Mouse (Mus musculus) limb, embryonic 12.5 days (tissue): Measurements from ENCODE around the gene Sh3gl2. TPM values are rescaled to one million over a fixed set of nuclear protein-coding genes. Genes with fewer than 3 reads are reported as not detected.

Experiments used
- ATAC-seq: fragments of 200-750 bp; cut with Nextera tagmentation; 2 replicates; pipeline ENCODE4 v1.8.0; 2017; ENCODE audit warnings: low read depth, moderate TSS enrichment; ENCODE audit not compliant: insufficient number of reproducible peaks, insufficient read depth, low FRiP score, low TSS enrichment
- H3K27ac ChIP-seq: fragments of 300-500 bp; sonication (generic); 2 replicates; pipeline ENCODE4 v1.5.1; 2016; ENCODE audit warnings: mild to moderate bottlenecking, moderate library complexity
- H3K27me3 ChIP-seq: fragments of 300-500 bp; sonication (generic); 2 replicates; pipeline ENCODE4 v1.6.1; 2016; ENCODE audit warnings: mild to moderate bottlenecking, moderate library complexity
- H3K36me3 ChIP-seq: fragments of 300-500 bp; sonication (generic); 2 replicates; pipeline ENCODE4 v1.6.1; 2016; ENCODE audit warnings: mild to moderate bottlenecking, moderate library complexity
- H3K4me1 ChIP-seq: fragments of 300-500 bp; sonication (generic); replicated peaks from 2 replicates; pipeline ENCODE4 v1.6.1; 2016
- H3K4me2 ChIP-seq: fragments of 300-500 bp; sonication (generic); 2 replicates; pipeline ENCODE4 v1.6.1; 2016; ENCODE audit warnings: mild to moderate bottlenecking, moderate library complexity
- H3K4me3 ChIP-seq: fragments of 300-500 bp; sonication (generic); replicated peaks from 2 replicates; pipeline ENCODE4 v1.5.1; 2016; ENCODE audit warnings: mild to moderate bottlenecking
- H3K9ac ChIP-seq: fragments of 300-500 bp; sonication (generic); replicated peaks from 2 replicates; pipeline ENCODE4 v1.6.1; 2016; ENCODE audit warnings: mild to moderate bottlenecking, moderate library complexity
- H3K9me3 ChIP-seq: fragments of 300-500 bp; sonication (generic); 2 replicates; pipeline ENCODE4 v1.6.1; 2016; ENCODE audit warnings: mild to moderate bottlenecking, moderate library complexity
- WGBS: fragments of 180-500 bp; shearing (Covaris S2); methylation state at CpG from one replicate; pipeline ENCODE4 v1.1.7; 2016; 5-methylcytosine and 5-hydroxymethylcytosine counted together
- polyA plus RNA-seq: library from polyadenylated mRNA; unstranded; fragments of >200 nt; fragmentation: Nextera tagmentation; extraction: Ambion mirVana; gene quantifications from 2 replicates; pipeline ENCODE4 v1.2.1, GENCODE M21; 2016

Gene Sh3gl2
- polyA plus RNA-seq, 1 experiment from 2014 or later, result 2.6 TPM

DNA sequence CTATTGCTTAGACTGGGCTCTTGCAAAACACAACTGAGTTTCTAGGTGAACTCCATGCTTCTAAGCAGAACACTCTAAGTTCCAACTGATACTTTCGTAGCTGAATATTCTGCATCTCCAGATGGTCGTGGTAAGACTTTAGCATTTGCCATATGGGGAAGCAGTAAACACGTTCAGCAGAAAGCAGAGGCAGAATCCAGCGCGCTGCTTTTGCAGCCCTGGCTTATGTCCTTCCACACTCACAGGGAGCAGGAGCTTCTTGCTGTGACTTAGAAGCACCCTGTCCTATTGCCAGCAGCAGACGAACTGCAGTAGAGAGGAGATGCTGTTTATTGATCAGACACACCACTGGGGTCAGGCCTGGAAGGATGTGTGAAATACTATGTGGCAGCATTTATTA is 120.5 kb downstream of the Sh3gl2 start:
- Histone ChIP-seq H3K9ac (no peak overlapping the region), H3K27ac (no peak overlapping the region), H3K4me3 (no peak overlapping the region), H3K9me3 (no peaks in the 10 kb centered on the region), H3K4me2 (no peak overlapping the region), H3K27me3 (no peaks in the 10 kb centered on the region), H3K36me3 (no peaks in the 10 kb centered on the region), H3K4me1 (no peaks in the 10 kb centered on the region)
- ATAC-seq, result no peak
- 52% methylated on average over 6 of the region's 6 CpGs for whole genome bisulfite sequencing

DNA sequence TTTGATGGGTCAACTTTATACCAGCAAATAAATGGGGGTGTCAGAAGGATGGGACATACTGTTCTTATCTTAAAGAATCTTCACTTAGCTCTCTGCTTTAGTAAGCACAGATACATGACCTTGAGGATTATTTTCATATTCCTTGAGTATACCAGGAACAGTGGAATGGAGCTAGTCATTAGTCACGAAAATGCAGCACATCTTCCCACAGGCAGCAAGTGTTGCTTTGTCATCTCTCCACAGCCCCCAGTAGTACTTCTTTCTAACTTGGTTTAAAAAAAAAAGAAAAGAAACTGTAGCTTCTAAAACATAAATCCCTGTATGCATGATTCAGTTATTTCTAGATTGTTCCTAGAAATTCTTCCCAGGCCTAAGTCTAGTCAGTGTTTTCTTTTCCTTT is 121.1 kb downstream of the Sh3gl2 start:
- Histone ChIP-seq H3K27me3 (no peaks in the 10 kb centered on the region), H3K27ac (no peak overlapping the region), H3K9ac (no peak overlapping the region), H3K4me3 (no peak overlapping the region), H3K36me3 (no peaks in the 10 kb centered on the region), H3K4me1 (no peaks in the 10 kb centered on the region), H3K9me3 (no peaks in the 10 kb centered on the region), H3K4me2 (no peak overlapping the region)
- no peak for ATAC-seq
- WGBS, result 84% methylated on average over 1 of the region's 1 CpGs

DNA sequence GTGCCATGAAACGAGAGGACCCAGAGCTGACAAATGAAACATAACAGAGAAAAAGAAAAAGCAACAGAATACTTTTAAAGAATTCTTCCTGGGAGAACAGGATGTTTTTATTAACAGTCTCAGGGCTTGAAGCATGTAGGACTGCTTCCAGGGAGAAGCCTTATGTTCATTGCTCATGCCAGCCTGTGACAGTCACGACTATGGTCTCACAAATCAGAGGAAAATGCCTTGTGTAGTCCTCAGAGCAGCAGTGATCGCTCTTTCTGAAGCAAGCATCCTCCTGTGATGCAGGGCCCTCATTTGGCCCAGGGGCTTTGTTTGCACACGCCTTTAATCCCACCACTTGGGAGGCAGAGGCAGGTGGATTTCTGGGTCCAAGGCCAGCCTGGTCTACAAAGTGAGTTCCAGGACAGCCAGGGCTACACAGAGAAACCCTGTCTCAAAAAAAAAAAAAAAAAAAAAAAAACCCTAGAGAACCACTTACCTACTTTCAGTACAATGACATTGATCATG is 129.8 kb downstream of the Sh3gl2 start:
- no peaks in the 10 kb centered on the region for H3K36me3 ChIP-seq
- H3K4me2 ChIP-seq, result no peak overlapping the region
- H3K4me3 ChIP-seq, result no peak overlapping the region
- no peaks in the 10 kb centered on the region for H3K9me3 ChIP-seq
- no peak overlapping the region for H3K27ac ChIP-seq
- ATAC-seq, result no peak
- WGBS, result 81% methylated on average over 4 of the region's 4 CpGs
- H3K27me3 ChIP-seq, result no peaks in the 10 kb centered on the region
- no peak overlapping the region for H3K9ac ChIP-seq
- no peaks in the 10 kb centered on the region for H3K4me1 ChIP-seq

DNA sequence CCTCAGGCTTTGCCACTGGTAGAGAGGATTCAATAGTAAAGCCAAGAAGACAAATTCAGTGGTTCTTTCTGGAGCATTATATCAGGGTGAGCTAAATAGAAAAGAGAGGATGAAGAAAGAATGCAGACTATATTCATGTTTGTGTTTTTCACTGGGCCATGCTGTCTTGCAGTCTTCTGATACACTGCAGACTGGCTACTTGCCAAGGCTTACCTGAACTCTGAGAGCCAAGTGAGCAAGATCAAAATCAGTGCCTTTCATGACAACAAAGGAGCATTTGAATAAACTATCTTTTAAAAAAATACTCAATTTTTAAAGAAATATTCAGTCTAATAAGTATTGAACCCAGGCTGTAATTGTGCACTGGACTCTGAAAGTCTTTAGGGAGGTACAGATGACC is 131.4 kb downstream of the Sh3gl2 start:
- Histone ChIP-seq H3K36me3 (no peaks in the 10 kb centered on the region), H3K4me3 (no peak overlapping the region), H3K27ac (no peak overlapping the region), H3K9ac (no peak overlapping the region), H3K27me3 (no peaks in the 10 kb centered on the region), H3K9me3 (no peaks in the 10 kb centered on the region), H3K4me1 (no peaks in the 10 kb centered on the region), H3K4me2 (no peak overlapping the region)
- no peak for ATAC-seq

DNA sequence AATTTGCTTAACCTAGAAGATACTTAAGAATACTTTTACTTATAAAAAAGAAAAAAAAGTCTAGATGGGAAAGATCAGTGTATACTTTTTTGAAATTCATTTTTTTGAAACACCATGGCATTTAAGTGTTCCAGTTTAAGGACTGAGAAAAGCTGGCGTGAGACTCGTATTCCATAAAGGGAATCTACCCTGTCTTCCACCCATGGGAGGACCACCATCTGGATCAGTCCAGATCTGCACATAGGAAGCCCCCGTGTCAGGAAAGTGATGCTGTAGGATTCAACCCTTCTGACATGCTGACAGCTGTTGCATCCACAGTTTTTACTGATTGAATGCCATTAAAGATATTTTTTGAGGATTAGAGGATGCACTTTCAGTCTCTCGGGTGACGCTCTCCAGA is 134.2 kb downstream of the Sh3gl2 start:
- H3K9ac ChIP-seq, result no peak overlapping the region
- 87% methylated on average over 5 of the region's 5 CpGs for WGBS
- ATAC-seq, result no peak

GRCm38 (mm10) chr4:85340686-85341085 is 135.8 kb downstream of the Sh3gl2 start:
- no peaks in the 10 kb centered on the region for H3K4me1 ChIP-seq
- H3K27ac ChIP-seq, result no peak overlapping the region
- H3K9ac ChIP-seq, result no peak overlapping the region
- no peak overlapping the region for H3K4me2 ChIP-seq
- WGBS, result 77% methylated on average over 6 of the region's 6 CpGs
- H3K27me3 ChIP-seq, result no peaks in the 10 kb centered on the region
- H3K9me3 ChIP-seq, result no peaks in the 10 kb centered on the region
- no peak for ATAC-seq
- H3K4me3 ChIP-seq, result no peak overlapping the region
- no peaks in the 10 kb centered on the region for H3K36me3 ChIP-seq

More for the DNA sequence above, 134.2 kb downstream of the Sh3gl2 start:
- Histone ChIP-seq H3K4me1 (no peaks in the 10 kb centered on the region), H3K4me3 (no peak overlapping the region), H3K9me3 (no peaks in the 10 kb centered on the region), H3K27ac (no peak overlapping the region), H3K27me3 (no peaks in the 10 kb centered on the region), H3K36me3 (no peaks in the 10 kb centered on the region), H3K4me2 (no peak overlapping the region)

DNA sequence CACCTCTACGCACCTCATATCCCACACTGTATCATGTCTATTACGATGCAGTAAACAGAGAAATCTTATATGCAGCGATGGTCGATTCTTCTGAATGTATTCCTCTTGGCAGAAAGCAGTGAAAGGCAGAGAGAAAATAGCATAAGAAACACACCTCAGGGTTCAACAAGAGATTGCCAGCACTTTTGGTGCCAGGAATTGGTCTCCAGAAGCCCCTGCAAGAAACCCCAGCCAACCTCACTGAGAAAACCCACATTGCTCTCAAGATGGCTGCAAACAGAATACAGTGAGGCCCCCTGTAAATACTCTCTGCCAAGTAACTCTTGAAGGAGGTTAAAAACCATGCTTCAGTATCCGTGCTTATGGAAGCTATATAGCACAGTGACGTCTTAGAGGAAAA is 141.0 kb downstream of the Sh3gl2 start:
- no peak overlapping the region for H3K27ac ChIP-seq
- no peak for ATAC-seq
- no peak overlapping the region for H3K4me3 ChIP-seq
- no peaks in the 10 kb centered on the region for H3K9me3 ChIP-seq
- H3K9ac ChIP-seq, result no peak overlapping the region
- no peaks in the 10 kb centered on the region for H3K36me3 ChIP-seq
- no peak overlapping the region for H3K4me2 ChIP-seq
- 87% methylated on average over 6 of the region's 6 CpGs for WGBS
- H3K4me1 ChIP-seq, result no peaks in the 10 kb centered on the region
- no peaks in the 10 kb centered on the region for H3K27me3 ChIP-seq

- Histone ChIP-seq H3K9me3 (no peaks in the 10 kb centered on the region), H3K4me1 (no peaks in the 10 kb centered on the region), H3K36me3 (no peaks in the 10 kb centered on the region), H3K9ac (no peak overlapping the region), H3K27me3 (no peaks in the 10 kb centered on the region), H3K4me3 (no peak overlapping the region), H3K4me2 (no peak overlapping the region), H3K27ac (no peak overlapping the region)
- no peak for ATAC-seq
- WGBS, result 82% methylated on average over 8 of the region's 8 CpGs
Measured at GRCm38 (mm10) chr4:85348079-85348643, 143.2 kb downstream of the Sh3gl2 start.

DNA sequence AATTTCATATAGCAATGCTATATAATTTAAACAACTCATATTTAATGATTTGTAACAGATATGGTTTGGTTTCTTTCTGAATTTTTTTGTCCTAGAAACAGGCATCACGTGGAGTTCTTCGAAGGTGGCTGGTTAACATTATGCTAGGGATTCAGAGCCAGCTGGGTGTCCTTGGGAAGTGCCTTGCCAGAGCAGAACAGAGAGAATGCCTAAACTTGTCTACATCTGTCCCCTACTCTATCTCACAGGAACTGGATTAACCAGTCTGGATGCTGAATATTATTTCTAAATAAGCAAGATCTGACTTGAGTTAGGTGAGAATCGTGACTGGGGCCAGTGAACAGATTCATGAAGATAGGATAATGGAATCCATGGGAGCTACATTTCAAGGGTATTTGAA is 157.7 kb downstream of the Sh3gl2 start:
- Histone ChIP-seq H3K4me3 (no peak overlapping the region), H3K4me1 (no peaks in the 10 kb centered on the region), H3K9me3 (no peaks in the 10 kb centered on the region), H3K4me2 (no peak overlapping the region), H3K27me3 (no peaks in the 10 kb centered on the region), H3K27ac (no peak overlapping the region), H3K9ac (no peak overlapping the region), H3K36me3 (no peaks in the 10 kb centered on the region)
- ATAC-seq, result no peak
- 85% methylated on average over 3 of the region's 3 CpGs for WGBS

GRCm38 (mm10) chr4:85363205-85363604 is 158.3 kb downstream of the Sh3gl2 start:
- Histone ChIP-seq H3K9ac (no peak overlapping the region), H3K27ac (no peak overlapping the region), H3K4me3 (no peak overlapping the region), H3K27me3 (no peaks in the 10 kb centered on the region), H3K4me1 (no peaks in the 10 kb centered on the region), H3K4me2 (no peak overlapping the region), H3K36me3 (no peaks in the 10 kb centered on the region), H3K9me3 (no peaks in the 10 kb centered on the region)
- ATAC-seq, result no peak
- WGBS, result 81% methylated on average over 4 of the region's 4 CpGs

- Histone ChIP-seq H3K9ac (no peak overlapping the region), H3K36me3 (no peaks in the 10 kb centered on the region), H3K9me3 (no peaks in the 10 kb centered on the region), H3K27me3 (no peaks in the 10 kb centered on the region), H3K4me3 (no peak overlapping the region), H3K4me1 (no peaks in the 10 kb centered on the region), H3K27ac (no peak overlapping the region), H3K4me2 (no peak overlapping the region)
- no peak for ATAC-seq
- 71% methylated on average over 6 of the region's 6 CpGs for WGBS
Measured at GRCm38 (mm10) chr4:85371036-85371435, 166.1 kb downstream of the Sh3gl2 start.

GRCm38 (mm10) chr4:85374801-85375200 is 169.9 kb downstream of the Sh3gl2 start:
- no peak for ATAC-seq
- Histone ChIP-seq H3K4me2 (no peak overlapping the region), H3K36me3 (no peaks in the 10 kb centered on the region), H3K27me3 (no peaks in the 10 kb centered on the region), H3K9ac (no peak overlapping the region), H3K9me3 (no peaks in the 10 kb centered on the region), H3K4me3 (no peak overlapping the region), H3K4me1 (no peaks in the 10 kb centered on the region), H3K27ac (no peak overlapping the region)
- WGBS, result 89% methylated on average over 4 of the region's 4 CpGs
